Mouse (Mus musculus): ENCODE measurements around the gene Pou2f3.

- TF ChIP-seq CTCF (IDR thresholded peaks at IDR 0.05; ENCODE audit: low read depth, low read length) (no peak), POLR2AphosphoS5 (IDR thresholded peaks at IDR 0.05; ENCODE audit: insufficient replicate concordance, low read depth, low read length) (no peak), GATA1 (IDR thresholded peaks at IDR 0.05; ENCODE audit: borderline replicate concordance, low read length) (no peak)
Observed at GRCm38 (mm10) chr9:43251786-43252185, 41.6 kb upstream of the Pou2f3 start.
